Mouse (Mus musculus): ENCODE results near the gene Cdk18.

The Cdk18 gene

GRCm38 (mm10) chr1:132150171-132150570 is 10.7 kb upstream of the Cdk18 start:
- in situ Hi-C loops (cut with MseI, MboI): no loop called here

GRCm38 (mm10) chr1:132149410-132149809 is 9.9 kb upstream of the Cdk18 start:
- in situ Hi-C loops (cut with MseI, MboI): no loop called here

- in situ Hi-C loops (cut with MseI, MboI): no loop called here
These were observed 6.6 kb upstream of the Cdk18 start for GRCm38 (mm10) chr1:132145973-132146685.

DNA sequence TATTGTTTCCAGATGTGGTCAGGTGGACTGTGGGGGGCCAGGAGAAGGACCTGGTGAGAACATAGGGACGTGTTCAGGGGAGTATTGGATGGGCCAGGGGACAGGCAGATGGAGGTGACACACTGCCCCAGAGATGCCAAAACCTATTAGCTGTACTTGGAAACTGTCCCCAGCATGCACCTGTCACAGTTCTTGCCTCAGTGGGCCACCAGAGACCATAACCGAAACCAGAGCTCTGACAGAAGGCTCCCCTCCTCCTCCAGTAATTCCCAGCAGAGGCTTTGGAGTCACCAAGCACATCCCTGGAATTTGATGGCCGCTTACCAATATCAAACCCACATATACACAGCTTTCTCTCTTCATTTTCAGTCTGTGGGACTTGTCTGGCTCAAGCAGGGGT is 5.4 kb upstream of the Cdk18 start:
- in situ Hi-C loops (cut with MseI, MboI): no loop called here

DNA sequence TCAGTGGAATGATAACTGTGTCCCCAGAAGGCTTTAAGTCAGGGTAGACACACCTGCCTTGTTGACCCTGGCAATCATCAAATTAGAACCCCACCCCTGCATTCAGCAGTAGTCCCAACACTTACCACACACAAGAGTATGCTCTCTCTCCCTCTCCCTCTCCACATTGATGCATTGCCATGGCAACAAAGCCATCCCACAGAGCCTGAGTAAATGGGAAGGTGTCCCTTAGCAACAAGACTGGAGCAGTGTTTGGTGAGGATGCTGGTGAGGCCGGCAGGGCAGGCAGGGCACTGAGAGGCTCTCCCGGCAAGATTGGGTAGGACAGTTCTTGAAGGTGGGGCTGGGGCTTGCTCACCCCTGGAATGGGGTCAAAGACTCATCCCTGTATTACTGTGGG is 4.7 kb upstream of the Cdk18 start:
- in situ Hi-C loops (cut with MseI, MboI): no loop called here

GRCm38 (mm10) chr1:132143730-132144129 is 4.2 kb upstream of the Cdk18 start:
- in situ Hi-C loops (cut with MseI, MboI): no loop called here

GRCm38 (mm10) chr1:132143079-132143478 is 3.6 kb upstream of the Cdk18 start:
- in situ Hi-C loops (cut with MseI, MboI): no loop called here

DNA sequence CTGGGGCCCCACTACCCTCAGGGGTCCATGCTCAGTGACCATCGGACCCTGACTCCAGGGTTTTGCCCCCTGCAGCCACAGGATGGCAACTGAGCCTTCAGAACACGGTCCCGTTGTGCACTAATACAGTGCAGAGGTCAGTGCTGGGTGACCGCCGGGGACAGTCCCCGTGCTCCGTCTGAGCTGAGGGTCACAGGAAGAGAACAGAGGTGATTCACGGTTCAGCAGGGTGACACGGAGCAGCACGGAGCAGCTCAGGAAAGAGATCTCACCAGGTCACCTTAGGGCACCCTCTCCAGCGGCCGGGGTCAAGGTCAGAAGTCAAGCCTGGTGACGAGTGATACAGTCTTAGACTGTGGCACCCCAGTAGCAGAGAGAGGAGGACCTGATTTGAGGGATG is 2.3 kb upstream of the Cdk18 start:
- in situ Hi-C loops (cut with MseI, MboI): no loop called here

- in situ Hi-C loops (cut with MseI, MboI): no loop called here
These were observed 1.7 kb upstream of the Cdk18 start for GRCm38 (mm10) chr1:132141166-132141565.

DNA sequence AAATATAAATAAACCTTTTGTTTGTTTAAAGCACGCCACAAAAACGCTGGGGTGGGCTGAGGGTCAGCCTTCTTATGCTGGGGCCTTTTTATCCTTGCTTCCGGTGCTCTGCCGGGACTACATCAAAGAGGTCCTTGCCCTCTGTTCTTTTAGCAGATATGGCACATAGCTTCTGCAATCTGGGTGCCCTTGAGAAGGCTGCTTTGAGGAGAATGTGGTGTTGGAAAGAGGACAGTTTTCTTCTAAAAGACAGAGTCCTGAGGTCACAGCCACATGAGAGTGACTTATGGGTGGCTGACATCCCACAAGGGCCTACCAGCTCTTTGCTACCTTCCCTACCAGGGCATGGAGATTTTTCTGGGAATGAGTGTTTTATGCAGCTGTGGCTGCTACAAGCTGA is 1.1 kb upstream of the Cdk18 start:
- in situ Hi-C loops (cut with MseI, MboI): no loop called here

DNA sequence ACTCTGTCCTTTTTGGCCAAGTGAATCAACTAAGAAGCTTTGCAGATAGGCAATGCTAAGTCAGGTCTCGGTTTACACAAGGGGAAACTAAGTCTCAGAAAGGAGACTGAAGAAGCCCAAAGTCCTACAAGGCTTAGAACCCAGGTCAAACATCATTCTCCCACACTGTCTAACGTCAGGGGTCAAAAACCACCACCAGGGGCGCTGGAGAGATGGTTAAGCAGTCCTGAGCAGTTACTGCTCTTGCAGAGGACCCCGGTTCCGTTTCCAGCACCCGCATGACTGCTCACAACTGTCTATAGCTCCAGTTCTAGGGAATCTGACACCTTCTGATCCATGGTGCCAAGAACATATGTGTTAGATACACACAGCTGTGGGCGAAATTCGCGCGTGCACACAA is 687 bp upstream of the Cdk18 start:
- in situ Hi-C loops (cut with MseI, MboI): no loop called here

DNA sequence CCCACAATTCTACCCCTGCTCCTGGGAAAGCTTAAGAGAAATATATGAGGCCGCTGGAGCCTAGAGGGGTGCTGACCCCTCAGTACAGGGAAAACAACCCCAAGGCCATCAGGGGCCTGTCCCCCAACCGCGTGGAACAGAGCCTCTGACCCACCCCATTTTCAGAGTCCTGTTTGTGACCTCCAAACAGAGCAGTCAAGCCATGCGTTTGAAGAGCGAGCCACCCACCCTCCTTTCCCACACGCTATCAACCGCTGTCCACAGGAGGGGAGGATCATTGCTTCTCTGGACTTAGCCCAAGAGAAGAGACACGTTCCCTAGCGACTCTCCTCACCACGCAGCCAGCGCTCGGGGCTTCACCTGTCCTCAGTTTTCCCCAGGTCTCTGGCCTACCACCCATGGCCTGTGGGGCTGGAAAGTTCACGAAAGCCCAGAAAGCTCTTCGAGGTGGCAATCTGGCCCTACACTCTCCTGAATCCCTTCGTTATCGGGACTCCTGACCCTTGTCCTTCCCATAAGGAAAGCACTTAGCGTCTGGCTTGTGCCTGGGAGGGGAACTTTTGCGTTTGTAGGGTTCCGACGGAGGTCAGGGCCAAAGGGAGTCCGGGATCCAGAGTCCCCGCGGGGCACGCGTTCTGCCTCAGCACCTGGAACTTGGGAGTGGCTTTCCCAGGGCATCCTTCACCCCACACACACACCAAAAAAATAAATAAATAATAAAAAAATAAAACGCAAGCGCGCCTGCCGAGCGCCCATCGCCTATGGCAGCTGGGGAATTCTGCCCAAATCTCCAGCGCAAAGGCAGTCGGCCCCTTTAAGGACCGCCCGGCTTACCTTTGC is 688 bp downstream of the Cdk18 start:
- in situ Hi-C loops (cut with MseI, MboI): no loop called here

DNA sequence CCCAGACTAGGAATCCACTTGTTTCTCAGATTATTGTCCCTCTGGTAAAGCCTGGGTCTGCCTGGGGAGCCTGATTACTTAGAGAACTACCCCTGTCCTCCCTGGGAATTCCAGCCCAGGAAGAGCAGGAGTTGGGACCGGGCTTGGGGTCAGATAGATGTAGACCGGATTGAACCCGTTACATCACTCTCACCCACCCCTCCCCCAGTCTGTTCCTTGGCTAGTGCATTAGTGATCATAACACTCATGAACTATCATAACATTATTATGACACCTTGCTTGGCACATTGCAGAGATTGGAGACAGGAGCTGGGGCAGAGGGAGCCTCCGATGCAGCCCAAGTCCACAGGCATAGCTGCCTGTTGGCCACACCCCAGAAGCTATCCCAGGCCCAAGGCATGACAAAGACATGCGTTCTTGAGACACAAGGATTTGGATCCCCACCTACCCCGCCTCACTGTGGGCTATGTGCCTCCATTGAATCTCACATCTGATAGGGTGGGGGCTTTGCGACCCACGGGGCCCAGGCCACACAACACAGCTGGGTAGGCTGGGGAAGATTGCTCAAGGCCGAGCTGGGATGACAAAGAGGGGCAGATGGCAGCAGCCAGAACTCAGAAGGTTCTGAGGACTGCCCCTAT is 1.4 kb downstream of the Cdk18 start:
- in situ Hi-C loops (cut with MseI, MboI): no loop called here

- in situ Hi-C loops (cut with MseI, MboI): no loop called here
These were observed 2.6 kb downstream of the Cdk18 start for GRCm38 (mm10) chr1:132136847-132137246.

GRCm38 (mm10) chr1:132135631-132136030 is 3.9 kb downstream of the Cdk18 start:
- in situ Hi-C loops (cut with MseI, MboI): no loop called here

GRCm38 (mm10) chr1:132128311-132128710 is 11.2 kb downstream of the Cdk18 start:
- in situ Hi-C loops (cut with MseI, MboI): no loop called here

DNA sequence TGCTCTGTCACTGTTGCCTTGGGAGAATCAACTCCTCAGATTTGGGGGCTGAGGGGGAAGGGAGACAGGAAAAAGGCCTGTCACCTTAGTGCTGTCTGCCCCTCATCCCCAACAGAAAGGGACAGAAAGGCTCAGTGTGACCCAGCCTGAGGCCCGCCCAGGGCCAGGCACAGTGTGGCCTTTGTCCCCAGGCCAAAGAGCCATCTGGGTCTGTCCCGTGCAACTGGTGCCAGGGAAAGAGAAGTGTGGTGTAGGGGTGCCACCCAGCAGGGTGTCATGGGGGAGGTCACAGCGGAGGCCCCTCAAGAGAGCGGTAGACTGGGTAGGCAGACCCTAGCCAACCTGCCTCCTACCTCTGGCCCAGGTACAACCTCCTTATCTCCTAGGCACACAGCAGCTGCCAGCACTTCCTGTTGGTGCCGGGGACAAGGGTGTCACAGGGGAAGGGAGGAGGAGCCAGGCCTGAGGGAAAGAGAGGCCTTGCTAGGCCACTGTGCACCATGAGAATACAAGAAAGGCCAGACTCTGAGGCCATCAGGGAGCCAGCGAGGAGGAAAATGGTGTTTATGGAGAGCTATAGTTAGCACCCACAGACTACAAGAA is 13.6 kb downstream of the Cdk18 start:
- in situ Hi-C loops (cut with MseI, MboI): no loop called here

DNA sequence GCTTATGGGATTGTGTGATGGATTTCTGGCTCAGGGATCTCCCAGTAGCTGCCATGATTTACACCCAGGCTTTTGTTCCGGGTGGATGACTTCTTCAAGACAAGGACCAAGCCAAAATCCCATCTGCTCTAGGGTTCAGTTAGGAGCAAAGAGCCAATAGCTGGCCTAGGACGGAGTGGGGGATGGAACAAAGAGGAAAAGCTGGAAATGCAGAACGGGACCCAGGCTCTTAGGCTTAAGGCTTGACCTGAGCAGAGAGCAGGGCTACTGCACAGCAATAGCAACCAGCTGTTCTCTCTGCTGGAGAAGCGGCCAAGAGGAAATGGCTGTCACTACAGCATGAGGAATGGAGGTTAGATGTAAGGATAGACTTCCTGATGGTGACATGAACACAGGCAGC is 14.2 kb downstream of the Cdk18 start:
- in situ Hi-C loops (cut with MseI, MboI): no loop called here

DNA sequence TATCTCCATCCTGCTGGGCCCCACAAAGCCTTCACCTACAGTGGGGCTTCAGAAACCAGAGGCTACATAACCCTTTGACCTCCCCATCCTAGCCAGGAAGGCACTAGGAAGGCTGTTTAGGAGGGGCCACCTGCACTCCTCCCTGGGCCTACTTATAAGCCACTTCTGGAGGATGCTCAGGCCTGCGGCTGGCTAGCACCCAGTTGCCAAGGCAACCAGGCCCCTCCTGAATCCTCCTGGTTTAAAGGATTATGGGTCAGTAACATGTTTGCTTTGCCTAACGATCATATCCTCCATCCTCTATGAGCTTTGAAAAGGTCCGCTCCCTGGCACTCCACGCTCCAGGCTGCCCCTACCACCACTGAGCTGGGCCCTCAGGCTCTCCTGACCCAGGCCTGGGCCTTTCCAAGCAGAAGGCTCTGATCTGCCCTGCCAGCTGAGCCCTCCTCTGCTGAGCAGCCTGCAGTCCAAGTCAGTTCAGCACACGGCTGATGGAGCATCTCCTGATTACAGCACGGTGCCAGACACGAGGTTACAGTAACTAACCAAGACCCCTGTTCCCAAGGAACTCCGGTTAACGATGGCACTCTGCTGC is 16.0 kb downstream of the Cdk18 start:
- in situ Hi-C loops (cut with MseI, MboI): loop anchor here (5.0 kb wide), 1 partner anchor 34 kb away; no protein-coding TSS in a partner anchor

DNA sequence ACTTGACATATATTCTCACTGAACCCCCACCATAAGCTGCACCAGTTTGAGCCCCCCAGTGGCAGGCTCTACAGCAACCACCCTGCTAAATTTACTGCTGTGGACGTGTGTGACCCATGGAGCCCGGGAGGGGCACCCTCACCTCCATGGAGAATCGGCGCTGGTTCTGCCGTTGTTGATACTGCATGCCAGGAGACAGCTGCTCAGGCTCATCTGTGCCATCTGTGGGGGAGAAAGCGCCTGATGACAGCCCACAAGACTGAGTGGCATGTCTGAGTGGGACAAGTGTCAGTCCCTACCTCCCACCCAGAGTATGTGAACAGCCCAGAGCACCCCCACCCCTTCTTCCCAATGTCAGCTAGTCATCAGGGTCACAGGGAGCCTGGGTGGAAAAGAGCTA is 17.6 kb downstream of the Cdk18 start:
- in situ Hi-C loops (cut with MseI, MboI): loop anchor here (5.0 kb wide), 1 partner anchor 35 kb away; no protein-coding TSS in a partner anchor

- in situ Hi-C loops (cut with MseI, MboI): loop anchor here (5.0 kb wide), 1 partner anchor 36 kb away; no protein-coding TSS in a partner anchor
These were observed 18.2 kb downstream of the Cdk18 start for GRCm38 (mm10) chr1:132121236-132121635.

GRCm38 (mm10) chr1:132116606-132117005 is 22.9 kb downstream of the Cdk18 start:
- in situ Hi-C loops (cut with MseI, MboI): loop anchor here in 1 of 2 experiments (5.0 kb wide), 1 partner anchor 119 kb away; no protein-coding TSS in a partner anchor
